Mouse (Mus musculus) right cerebral cortex, postnatal 14 days (tissue): ENCODE data around the gene Mrln.

ENCODE experiments used
- DNase-seq: peaks from one replicate; pipeline ENCODE4 v3.0.0; 2022

Mrln gene

GRCm38 (mm10) chr10:70204505-70205399 is at the start of gene Mrln:
Gene Mrln (plus strand): TSS chr10:70204664.
- no peak for DNase-seq

GRCm38 (mm10) chr10:70156431-70157165 is 47.9 kb upstream of the Mrln start:
- DNase-seq: no peak

- no peak for DNase-seq
Measured at GRCm38 (mm10) chr10:70159651-70160320, 44.7 kb upstream of the Mrln start.

- no peak for DNase-seq
Measured at GRCm38 (mm10) chr10:70160811-70161210, 43.7 kb upstream of the Mrln start.

- no peak for DNase-seq
Measured at GRCm38 (mm10) chr10:70161504-70161903, 43.0 kb upstream of the Mrln start.

GRCm38 (mm10) chr10:70163681-70164080 is 40.8 kb upstream of the Mrln start:
- DNase-seq: no peak

- DNase-seq: no peak
Measured at GRCm38 (mm10) chr10:70165877-70166276, 38.6 kb upstream of the Mrln start.

- DNase-seq: no peak
Measured at GRCm38 (mm10) chr10:70166427-70166826, 38.0 kb upstream of the Mrln start.

GRCm38 (mm10) chr10:70167625-70168024 is 36.8 kb upstream of the Mrln start:
- no peak for DNase-seq

- no peak for DNase-seq
Measured at GRCm38 (mm10) chr10:70168396-70168795, 36.1 kb upstream of the Mrln start.

GRCm38 (mm10) chr10:70169044-70169443 is 35.4 kb upstream of the Mrln start:
- DNase-seq: peak; percentile 64

- peak; percentile 67 for DNase-seq
Measured at GRCm38 (mm10) chr10:70173314-70173713, 31.1 kb upstream of the Mrln start.

GRCm38 (mm10) chr10:70174494-70175190 is 29.8 kb upstream of the Mrln start:
- no peak for DNase-seq

GRCm38 (mm10) chr10:70180727-70181126 is 23.7 kb upstream of the Mrln start:
- no peak for DNase-seq

GRCm38 (mm10) chr10:70181279-70181972 is 23.0 kb upstream of the Mrln start:
- no peak for DNase-seq

GRCm38 (mm10) chr10:70183210-70184080 is 21.0 kb upstream of the Mrln start:
- no peak for DNase-seq

- peak; percentile 43 for DNase-seq
Measured at GRCm38 (mm10) chr10:70186136-70186535, 18.3 kb upstream of the Mrln start.

GRCm38 (mm10) chr10:70186586-70186985 is 17.9 kb upstream of the Mrln start:
- no peak for DNase-seq

- DNase-seq: no peak
Measured at GRCm38 (mm10) chr10:70189864-70190263, 14.6 kb upstream of the Mrln start.

GRCm38 (mm10) chr10:70194283-70194682 is 10.2 kb upstream of the Mrln start:
- no peak for DNase-seq

- no peak for DNase-seq
Measured at GRCm38 (mm10) chr10:70195279-70195678, 9.2 kb upstream of the Mrln start.
